8 mouse cellular contexts compared by ENCODE assay signal in the genomic region with DNA sequence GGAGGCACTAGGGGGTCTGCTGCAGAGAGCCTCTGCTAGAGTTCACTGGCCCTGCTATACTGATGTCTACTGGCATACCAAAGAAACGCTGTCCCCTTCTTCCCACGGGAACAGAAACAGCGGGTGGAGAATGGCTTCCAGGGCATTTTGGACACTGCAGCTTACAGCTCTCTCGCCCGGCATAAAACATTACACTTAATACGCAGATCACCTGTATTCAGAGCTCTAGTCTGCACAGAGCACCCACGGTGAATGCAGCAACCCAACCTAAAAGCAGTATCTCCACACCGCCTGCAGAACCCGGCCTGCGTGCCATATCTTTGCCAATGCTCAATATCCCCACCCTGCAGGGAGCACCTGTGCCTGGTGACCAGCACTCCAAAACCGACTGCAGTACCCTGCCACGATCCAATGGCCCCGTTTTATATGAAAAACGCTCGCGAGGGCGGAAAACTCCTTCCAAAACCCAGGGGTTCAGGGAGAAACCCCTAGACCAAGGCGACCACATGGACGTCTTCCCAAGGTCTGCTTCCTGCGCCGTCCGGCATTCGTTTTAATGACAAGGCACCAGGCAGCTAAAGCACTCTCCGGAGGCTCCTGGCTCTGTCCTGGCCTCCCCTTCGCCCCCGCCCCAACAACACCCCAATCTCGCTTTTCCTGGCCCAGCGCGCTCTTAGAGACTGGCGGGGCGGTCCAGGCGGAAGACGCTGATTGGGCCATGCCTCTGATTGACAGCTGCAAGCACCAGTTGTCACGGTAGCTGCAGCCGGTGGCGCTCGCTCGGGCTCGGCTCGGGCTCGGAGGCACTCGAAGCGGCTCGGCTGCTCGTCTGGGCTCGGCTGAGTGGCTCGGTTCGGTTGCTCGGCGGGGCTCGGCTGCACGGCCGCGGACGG. TPM values are rescaled to one million over a fixed set of nuclear protein-coding genes. Genes with fewer than 3 reads are reported as not detected.
A peak's percentile ranks its signal among the peaks of the same experiment; 100 is the strongest.
DNase-seq lines count a peak whose midpoint lies in the region; ATAC-seq and TF ChIP-seq lines count a peak whose summit lies in the region.

Gene Brsk2 (plus strand): TSS at position 846 of the 893 bp plus-strand sequence.

- H3K4me3 ChIP-seq in bone marrow macrophage, adult 2 months (ENCODE audit: insufficient read depth, low read length) = peak within 1 kb of the TSS; percentile 40
- H3K4me3 ChIP-seq in embryonic facial prominence, embryonic 14.5 days (ENCODE audit: low read depth, low read length) = peak within 1 kb of the TSS; percentile 47
- peak within 1 kb of the TSS; percentile 44; the same call in 1 of the 2 replicates for H3K4me3 ChIP-seq in kidney, adult 2 months (ENCODE audit: insufficient read depth, low read depth, low read length)
- peak within 1 kb of the TSS; percentile 55 for H3K4me3 ChIP-seq in limb, embryonic 10.5 days
- H3K4me3 ChIP-seq in midbrain, embryonic 12.5 days = peak within 1 kb of the TSS; percentile 99

- peak within 1 kb of the TSS; percentile 60 for H3K9ac ChIP-seq in embryonic facial prominence, embryonic 14.5 days (ENCODE audit: low read depth, low read length)
- peak within 1 kb of the TSS; percentile 100 for H3K9ac ChIP-seq in midbrain, embryonic 12.5 days (replicated peaks)

- H3K27ac ChIP-seq in bone marrow macrophage, adult 2 months (ENCODE audit: insufficient read depth, low read depth, low read length) = no peak within 1 kb of the TSS
- H3K27ac ChIP-seq in embryonic facial prominence, embryonic 14.5 days (replicated peaks; ENCODE audit: low read depth, low read length) = no peak within 1 kb of the TSS; the same call in 1 of the 2 replicates
- no peak within 1 kb of the TSS for H3K27ac ChIP-seq in kidney, adult 2 months (ENCODE audit: insufficient read depth, low read depth, low read length)
- peak within 1 kb of the TSS; percentile 50; the same call in 1 of the 2 replicates for H3K27ac ChIP-seq in limb, embryonic 10.5 days
- peak within 1 kb of the TSS; percentile 98 for H3K27ac ChIP-seq in midbrain, embryonic 12.5 days (replicated peaks)

- DNase-seq in embryonic facial prominence, embryonic 14.5 days (ENCODE audit: low spot score) = peak; percentile 96
- peak; percentile 94 for DNase-seq in heart, adult 8-10 months (ENCODE audit: low spot score)
- peak; percentile 97 for DNase-seq in kidney, adult 2 months
- DNase-seq in limb, embryonic 10.5 days (ENCODE audit: low spot score) = peak; percentile 93
- peak; percentile 33 for DNase-seq in spleen, adult 12 weeks (ENCODE audit: low spot score)

- no peaks in the 10 kb centered on the region for H3K4me1 ChIP-seq in bone marrow macrophage, adult 2 months (ENCODE audit: control insufficient read depth, insufficient read depth, low read length)
- H3K4me1 ChIP-seq in embryonic facial prominence, embryonic 14.5 days (ENCODE audit: control insufficient read depth, insufficient read depth, low read length) = 0 out of 2 replicates have a peak, but pooled peaks cover 5% of the 10 kb centered on the region
- H3K4me1 ChIP-seq in kidney, adult 2 months (ENCODE audit: control insufficient read depth, insufficient read depth, low read length) = no peaks in the 10 kb centered on the region
- H3K4me1 ChIP-seq in limb, embryonic 10.5 days = peaks cover 16% of the 10 kb centered on the region
- H3K4me1 ChIP-seq in midbrain, embryonic 12.5 days = peaks cover 65% of the 10 kb centered on the region

- WGBS in embryonic facial prominence, embryonic 14.5 days = 3% methylated on average over 45 of the region's 55 CpGs
- 2% methylated on average over 55 of the region's 55 CpGs for WGBS in kidney, adult 2 months
- WGBS in limb, embryonic 10.5 days = 1% methylated on average over 55 of the region's 55 CpGs
- under 1% methylated on average over 55 of the region's 55 CpGs for WGBS in midbrain, embryonic 12.5 days

- no peaks in the 10 kb centered on the region for H3K36me3 ChIP-seq in embryonic facial prominence, embryonic 14.5 days (ENCODE audit: control insufficient read depth, insufficient read depth, low read length)
- no peaks in the 10 kb centered on the region for H3K36me3 ChIP-seq in kidney, adult 2 months (ENCODE audit: control insufficient read depth, insufficient read depth, low read length)
- H3K36me3 ChIP-seq in limb, embryonic 10.5 days = no peaks in the 10 kb centered on the region
- H3K36me3 ChIP-seq in midbrain, embryonic 12.5 days = peaks cover 14% of the 10 kb centered on the region

- no peak for TF ChIP-seq CTCF in bone marrow macrophage, adult 2 months (IDR thresholded peaks at IDR 0.05; ENCODE audit: low read depth, low read length)
- no peak for TF ChIP-seq CTCF in kidney, adult 2 months (conservative IDR thresholded peaks at IDR 0.05; ENCODE audit: insufficient read depth, insufficient read length, low read depth, low read length)

- H3K4me2 ChIP-seq in embryonic facial prominence, embryonic 14.5 days (ENCODE audit: low read depth, low read length) = peak within 1 kb of the TSS; percentile 85
- H3K4me2 ChIP-seq in midbrain, embryonic 12.5 days (replicated peaks) = peak within 1 kb of the TSS; percentile 82

- H3K9me3 ChIP-seq in embryonic facial prominence, embryonic 14.5 days (ENCODE audit: control insufficient read depth, low read length) = no peaks in the 10 kb centered on the region
- no peaks in the 10 kb centered on the region for H3K9me3 ChIP-seq in limb, embryonic 10.5 days (replicated peaks)
- no peaks in the 10 kb centered on the region for H3K9me3 ChIP-seq in midbrain, embryonic 12.5 days

- TF ChIP-seq POLR2A in bone marrow macrophage, adult 2 months (IDR thresholded peaks at IDR 0.05; ENCODE audit: borderline replicate concordance, low read depth, low read length) = no peak
- TF ChIP-seq POLR2A in kidney, adult 2 months (IDR thresholded peaks at IDR 0.05; ENCODE audit: low read depth, low read length) = no peak

- peaks cover 69% of the 10 kb centered on the region for H3K27me3 ChIP-seq in embryonic facial prominence, embryonic 14.5 days (replicated peaks; ENCODE audit: control insufficient read depth, insufficient read depth, low read length)
- 0 out of 2 replicates have a peak, but pooled peaks cover 1% of the 10 kb centered on the region for H3K27me3 ChIP-seq in kidney, adult 2 months (replicated peaks; ENCODE audit: control insufficient read depth, insufficient read depth, low read length)
- H3K27me3 ChIP-seq in limb, embryonic 10.5 days (ENCODE audit: low read depth, poor library complexity, severe bottlenecking) = peaks cover 89% of the 10 kb centered on the region
- H3K27me3 ChIP-seq in midbrain, embryonic 12.5 days = peaks cover 9% of the 10 kb centered on the region; the same call in 1 of the 2 replicates

- peak; percentile 96 for ATAC-seq in embryonic facial prominence, embryonic 14.5 days (ENCODE audit: low read depth)
- peak; percentile 84 for ATAC-seq in midbrain, embryonic 12.5 days (ENCODE audit: low FRiP score, low read depth)
- no peak for ATAC-seq in erythroblast, adult 5-6 weeks (replicated peaks; ENCODE audit: low FRiP score, poor library complexity, severe bottlenecking)

RNA-seq across cellular contexts. Expression of gene Brsk2, which starts in this region (rescaled TPM):
- polyA plus RNA-seq in bone marrow macrophage, adult 2 months (2012; ENCODE audit: insufficient read depth, insufficient read length, missing spikeins) = not detected in 2 replicates
- 1.3 TPM in 2 replicates for polyA plus RNA-seq in embryonic facial prominence, embryonic 14.5 days (2014; fragmentation: Nextera tagmentation; extraction: Ambion mirVana)
- total RNA-seq in heart, adult 8-10 months (2022) = under 1 TPM; 0.16 to 0.43 (median 0.22) TPM
- 0.31 and 0.52 TPM in 2 replicates for polyA plus RNA-seq in kidney, adult 2 months (2012; rRNA removed)
- 0.43 and 0.64 TPM in 2 replicates for polyA plus RNA-seq in limb, embryonic 10.5 days (2016; fragmentation: Nextera tagmentation; extraction: Ambion mirVana)
- 20.5 and 22.9 TPM in 2 replicates for polyA plus RNA-seq in midbrain, embryonic 12.5 days (2016; fragmentation: Nextera tagmentation; extraction: Ambion mirVana)
- not detected in 2 replicates for total RNA-seq in erythroblast, adult 5-6 weeks (2015; ENCODE audit: low replicate concordance)
- not detected in 2 replicates for total RNA-seq in erythroblast, adult 5-6 weeks (2017; ENCODE audit: low replicate concordance)

Comparison
In these comparisons a context has a peak if more than half of its experiments do, and no peak if none do; other contexts are left out.
1. Peak in DNase-seq in heart, adult 8-10 months; RNA of the gene not detected or under 1 TPM.
2. Peak in DNase-seq and H3K4me3 ChIP-seq in kidney, adult 2 months; RNA of the gene not detected or under 1 TPM.
3. Peak in DNase-seq, H3K4me3 ChIP-seq and H3K27ac ChIP-seq in limb, embryonic 10.5 days; RNA of the gene not detected or under 1 TPM.
4. H3K4me3 ChIP-seq: peak in every context shown above with its lines; median percentile 99 in midbrain, embryonic 12.5 days; 55 in limb, embryonic 10.5 days; 47 in embryonic facial prominence, embryonic 14.5 days; 44 in kidney, adult 2 months; 40 in bone marrow macrophage, adult 2 months.
5. DNase-seq: peak in every context shown above with its lines; median percentile 97 in kidney, adult 2 months; 96 in embryonic facial prominence, embryonic 14.5 days; 94 in heart, adult 8-10 months; 93 in limb, embryonic 10.5 days; 33 in spleen, adult 12 weeks.